ENCODE assay signal across 12 mouse cellular contexts in the genomic region with DNA sequence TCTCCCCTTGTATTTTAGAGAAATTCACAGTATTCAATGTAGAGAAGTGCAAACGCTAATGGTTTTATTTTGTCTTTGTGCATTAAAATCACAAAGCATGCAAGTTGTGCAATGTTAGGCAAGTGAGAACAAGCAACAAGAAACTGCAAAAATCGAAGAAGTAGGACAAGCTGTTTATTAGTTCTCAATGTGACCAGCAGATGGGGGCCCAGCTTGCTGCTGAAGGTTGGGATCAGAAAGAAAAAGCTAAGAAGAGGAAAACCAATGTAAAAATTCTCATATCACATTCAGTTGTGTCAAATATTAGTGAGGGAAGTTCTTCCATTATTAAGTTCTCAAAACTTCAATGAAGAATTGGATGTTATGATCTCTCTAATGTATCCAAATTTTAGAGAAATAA.
DNase-seq lines count a peak whose midpoint lies in the region; ATAC-seq and TF ChIP-seq lines count a peak whose summit lies in the region.
"Had no signal": no experiment of that assay in that cellular context is flagged by ENCODE, and none has a peak within 500 bp of the region (broad histone marks: within the 10 kb centered on the region; RNA-seq: fewer than 3 reads in every experiment).

No protein-coding gene starts in this region.

- ATAC-seq in hindbrain, postnatal 0 days = no peak
- no peak for ATAC-seq in hindbrain, embryonic 12.5 days (ENCODE audit: low FRiP score)
- ATAC-seq in erythroid progenitor cell, adult 5-6 weeks (replicated peaks; ENCODE audit: low FRiP score, poor library complexity, severe bottlenecking) = no peak

- peak; percentile 73 for TF ChIP-seq CTCF in hindbrain, postnatal 0 days (IDR thresholded peaks at IDR 0.05; ENCODE audit: low read depth)

- no peak overlapping the region for H3K27ac ChIP-seq in hindbrain, postnatal 0 days
- no peak overlapping the region for H3K27ac ChIP-seq in hindbrain, embryonic 12.5 days
- H3K27ac ChIP-seq: embryonic facial prominence, embryonic 12.5 days; liver, embryonic 15.5 days; neural tube, embryonic 12.5 days had no signal

- H3K36me3 ChIP-seq in hindbrain, postnatal 0 days (ENCODE audit: insufficient read depth, low read length) = no peaks in the 10 kb centered on the region
- no peaks in the 10 kb centered on the region for H3K36me3 ChIP-seq in hindbrain, embryonic 12.5 days
- H3K36me3 ChIP-seq: embryonic facial prominence, embryonic 12.5 days; liver, embryonic 15.5 days; neural tube, embryonic 12.5 days had no signal

- no peak overlapping the region for H3K4me3 ChIP-seq in hindbrain, postnatal 0 days (ENCODE audit: low read length)
- no peak overlapping the region for H3K4me3 ChIP-seq in hindbrain, embryonic 12.5 days
- H3K4me3 ChIP-seq: embryonic facial prominence, embryonic 12.5 days; liver, embryonic 15.5 days; neural tube, embryonic 12.5 days had no signal

- no peak overlapping the region for H3K9ac ChIP-seq in hindbrain, postnatal 0 days (replicated peaks; ENCODE audit: low read length)
- no peak overlapping the region for H3K9ac ChIP-seq in hindbrain, embryonic 12.5 days
- H3K9ac ChIP-seq: embryonic facial prominence, embryonic 12.5 days; liver, embryonic 15.5 days; neural tube, embryonic 12.5 days had no signal

- WGBS in hindbrain, postnatal 0 days = 67% methylated on average over 2 of the region's 2 CpGs
- 51% methylated on average over 2 of the region's 2 CpGs for WGBS in hindbrain, embryonic 12.5 days

- H3K27me3 ChIP-seq in hindbrain, postnatal 0 days (ENCODE audit: insufficient read depth, low read length) = no peaks in the 10 kb centered on the region
- no peaks in the 10 kb centered on the region for H3K27me3 ChIP-seq in hindbrain, embryonic 12.5 days
- H3K27me3 ChIP-seq: embryonic facial prominence, embryonic 12.5 days; liver, embryonic 15.5 days; neural tube, embryonic 12.5 days had no signal

- no peaks in the 10 kb centered on the region for H3K4me1 ChIP-seq in hindbrain, postnatal 0 days (ENCODE audit: insufficient read depth, low read length)
- H3K4me1 ChIP-seq in hindbrain, embryonic 12.5 days = no peaks in the 10 kb centered on the region
- H3K4me1 ChIP-seq: embryonic facial prominence, embryonic 12.5 days; liver, embryonic 15.5 days; neural tube, embryonic 12.5 days had no signal

- H3K9me3 ChIP-seq in hindbrain, postnatal 0 days (ENCODE audit: low read length) = no peaks in the 10 kb centered on the region
- H3K9me3 ChIP-seq in hindbrain, embryonic 12.5 days (replicated peaks) = no peaks in the 10 kb centered on the region
- H3K9me3 ChIP-seq: embryonic facial prominence, embryonic 12.5 days; liver, embryonic 15.5 days; neural tube, embryonic 12.5 days had no signal

- no peak overlapping the region for H3K4me2 ChIP-seq in hindbrain, postnatal 0 days (ENCODE audit: low read depth, low read length)
- no peak overlapping the region for H3K4me2 ChIP-seq in hindbrain, embryonic 12.5 days (replicated peaks)
- H3K4me2 ChIP-seq: embryonic facial prominence, embryonic 12.5 days; liver, embryonic 15.5 days; neural tube, embryonic 12.5 days had no signal

- DNase-seq in hindbrain, postnatal 0 days (ENCODE audit: low spot score) = peak; percentile 64
- peak; percentile 17 to 45 for DNase-seq in right cerebral cortex, adult 2 months (ENCODE audit: low spot score in 2 of 2)
- no peak for DNase-seq in right cerebral cortex, postnatal 25 days
- peak; percentile 31 for DNase-seq in embryo, embryonic 11 days
- DNase-seq in right cerebral cortex, postnatal 4 days = peak; percentile 20
- DNase-seq in natural killer cell, adult 2 months (ENCODE audit: low spot score in 2 of 2) = no peak
- DNase-seq: kidney, adult 8-10 months had no signal

Comparison
In these comparisons a context has a peak if more than half of its experiments do, and no peak if none do; other contexts are left out.
1. DNase-seq: peak in hindbrain, postnatal 0 days (single experiment), right cerebral cortex, adult 2 months (2 of 2), embryo, embryonic 11 days (single experiment) and right cerebral cortex, postnatal 4 days (single experiment); none in right cerebral cortex, postnatal 25 days (single experiment) and natural killer cell, adult 2 months (0 of 2).